Mouse (Mus musculus) small intestine, adult 2 months (tissue): ENCODE data around the gene Dpp8. TPM values are rescaled to one million over a fixed set of nuclear protein-coding genes. Genes with fewer than 3 reads are reported as not detected.
"Not testable (repeated sequence)": the region's sequence is repeated elsewhere in the genome, so short reads cannot be mapped to it uniquely, and the experiment has no call there.

Experiments
- H3K27ac ChIP-seq: fragments of 200-500 bp; 2 replicates; pipeline ENCODE4 v1.5.1; 2012; ENCODE audit warnings: low read depth, low read length, control low read depth, inconsistent platforms; ENCODE audit not compliant: insufficient read depth
- H3K27me3 ChIP-seq: fragments of 200-500 bp; 2 replicates; pipeline ENCODE4 v1.6.1; 2012; ENCODE audit warnings: mild to moderate bottlenecking, moderate library complexity, low read length, inconsistent platforms; ENCODE audit not compliant: control insufficient read depth, insufficient read depth
- H3K36me3 ChIP-seq: fragments of 200-500 bp; 2 replicates; pipeline ENCODE4 v1.6.1; 2012; ENCODE audit warnings: mild to moderate bottlenecking, low read length, control low read depth, inconsistent platforms; ENCODE audit not compliant: control insufficient read depth, insufficient read depth
- H3K4me1 ChIP-seq: fragments of 200-500 bp; 2 replicates; pipeline ENCODE4 v1.6.1; 2012; ENCODE audit warnings: low read length, inconsistent platforms, mixed read lengths; ENCODE audit not compliant: control insufficient read depth, insufficient read depth, insufficient read length
- H3K4me3 ChIP-seq: fragments of 200-500 bp; 2 replicates; pipeline ENCODE4 v1.5.1; 2012; ENCODE audit warnings: low read depth, mild to moderate bottlenecking, control low read depth, inconsistent platforms, low read length, moderate library complexity
- CTCF ChIP-seq: fragments of 200-500 bp; IDR thresholded peaks from 2 replicates; pipeline ENCODE4 v1.5.1; 2012; ENCODE audit warnings: low read depth, mild to moderate bottlenecking, control low read depth, inconsistent platforms, low read length, moderate library complexity, mixed read lengths; ENCODE audit not compliant: insufficient replicate concordance, insufficient read length; ENCODE audit errors: extremely low read depth
- POLR2A ChIP-seq: fragments of 200-500 bp; IDR thresholded peaks from 2 replicates; pipeline ENCODE4 v1.6.1; 2012; ENCODE audit warnings: low read depth, mild to moderate bottlenecking, control low read depth, inconsistent platforms, low read length, moderate library complexity
- WGBS: fragments of 180-500 bp; shearing (Covaris S2); methylation state at CpG from one replicate; pipeline ENCODE4 v1.1.7; 2018; 5-methylcytosine and 5-hydroxymethylcytosine counted together
- polyA plus RNA-seq: library from polyadenylated mRNA; depleted of rRNA; stranded (reverse); fragments of >200 nt; gene quantifications from 2 replicates; pipeline ENCODE4 v1.2.3, GENCODE M21; 2012

Dpp8 gene
- polyA plus RNA-seq, 1 experiment: 21.4 TPM

- H3K36me3 ChIP-seq: peaks cover 50% of the 10 kb centered on the region
- H3K27ac ChIP-seq: no peak overlapping the region
- WGBS: 81% methylated on average over 6 of the region's 6 CpGs
- no peaks in the 10 kb centered on the region for H3K27me3 ChIP-seq
- no peak overlapping the region for H3K4me3 ChIP-seq
- TF ChIP-seq POLR2A: no peak
- no peak for TF ChIP-seq CTCF
- no peaks in the 10 kb centered on the region for H3K4me1 ChIP-seq
Observed at GRCm38 (mm10) chr9:65074855-65075493, 42.8 kb downstream of the Dpp8 start.

- H3K4me1 ChIP-seq: no peaks in the 10 kb centered on the region
- no peak overlapping the region for H3K27ac ChIP-seq
- H3K36me3 ChIP-seq: peaks cover 48% of the 10 kb centered on the region
- TF ChIP-seq CTCF (no peak), POLR2A (no peak)
- H3K27me3 ChIP-seq: no peaks in the 10 kb centered on the region
- no peak overlapping the region for H3K4me3 ChIP-seq
- 75% methylated on average over 5 of the region's 5 CpGs for WGBS
Observed at GRCm38 (mm10) chr9:65077536-65077935, 45.3 kb downstream of the Dpp8 start.

- not testable (repeated sequence) for H3K4me3 ChIP-seq, H3K27me3 ChIP-seq, H3K27ac ChIP-seq, H3K4me1 ChIP-seq
- peaks cover 47% of the 10 kb centered on the region for H3K36me3 ChIP-seq
- WGBS: 89% methylated on average over 2 of the region's 2 CpGs
Observed at GRCm38 (mm10) chr9:65080141-65080540, 47.9 kb downstream of the Dpp8 start.

GRCm38 (mm10) chr9:65083075-65083765, 51.0 kb downstream of the Dpp8 start:
- no peak for TF ChIP-seq POLR2A
- no peak for TF ChIP-seq CTCF
- no peak overlapping the region for H3K27ac ChIP-seq
- H3K36me3 ChIP-seq: peaks cover 34% of the 10 kb centered on the region
- H3K4me1 ChIP-seq: no peaks in the 10 kb centered on the region; the same call in 1 of the 2 replicates
- WGBS: 88% methylated on average over 18 of the region's 18 CpGs
- no peaks in the 10 kb centered on the region for H3K27me3 ChIP-seq
- no peak overlapping the region for H3K4me3 ChIP-seq

DNA sequence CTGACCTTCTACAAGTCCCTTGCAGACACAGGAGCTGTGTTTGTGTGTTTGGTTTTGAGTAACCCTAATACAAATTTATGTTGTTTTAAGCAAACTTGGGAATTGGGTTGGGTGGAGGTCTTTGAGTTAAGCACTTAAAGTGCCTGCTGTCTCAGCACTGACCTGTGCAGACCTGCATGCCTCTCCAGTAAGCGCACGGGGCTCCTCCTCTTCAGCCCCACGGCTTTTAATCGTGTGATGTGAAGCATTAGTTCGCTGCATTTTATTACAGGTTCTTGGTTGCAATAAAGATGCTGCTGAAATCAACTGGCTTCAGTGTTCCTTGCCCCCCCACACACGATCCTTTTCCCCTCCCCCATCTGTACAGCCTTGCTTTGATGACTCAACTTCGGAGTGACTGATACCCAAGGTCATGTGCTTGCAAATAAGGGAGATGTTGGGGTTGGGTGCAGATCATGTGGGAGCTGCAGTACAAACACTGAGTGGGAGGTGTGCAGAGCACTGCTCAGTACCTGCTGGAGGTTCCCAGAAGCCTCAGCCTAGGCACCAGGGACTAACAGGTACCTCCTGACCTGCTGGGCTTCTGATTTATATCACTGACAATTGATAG, 52.1 kb downstream of the Dpp8 start:
- H3K27me3 ChIP-seq: no peaks in the 10 kb centered on the region
- H3K36me3 ChIP-seq: peaks cover 24% of the 10 kb centered on the region
- no peaks in the 10 kb centered on the region; the same call in 1 of the 2 replicates for H3K4me1 ChIP-seq
- no peak overlapping the region for H3K27ac ChIP-seq
- no peak for TF ChIP-seq POLR2A
- TF ChIP-seq CTCF: no peak
- H3K4me3 ChIP-seq: no peak overlapping the region
- WGBS: 46% methylated on average over 7 of the region's 7 CpGs

DNA sequence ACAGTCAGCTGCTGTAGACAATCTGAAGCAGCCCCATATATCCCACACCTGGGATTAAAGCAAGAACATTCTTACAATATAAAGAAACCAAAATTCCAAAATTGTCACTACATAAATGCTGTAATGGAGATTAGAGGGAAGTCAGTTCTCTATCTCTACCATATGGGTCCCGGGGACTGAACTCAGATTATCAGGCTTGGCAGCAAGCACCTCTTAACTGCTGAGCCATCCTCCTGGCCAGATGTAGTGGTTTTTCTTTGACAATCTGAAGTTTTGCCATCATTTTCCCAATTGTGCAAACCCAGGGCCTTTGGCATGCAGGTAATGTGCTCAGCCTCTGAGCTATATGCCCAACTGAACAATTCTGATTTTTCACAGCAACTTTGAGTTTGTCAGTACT, 53.1 kb downstream of the Dpp8 start:
- TF ChIP-seq CTCF (no peak), POLR2A (no peak)
- H3K4me1 ChIP-seq: no peaks in the 10 kb centered on the region; the same call in 1 of the 2 replicates
- H3K4me3 ChIP-seq: no peak overlapping the region
- WGBS: 85% methylated on average over 1 of the region's 1 CpGs
- H3K36me3 ChIP-seq: peaks cover 20% of the 10 kb centered on the region
- no peak overlapping the region for H3K27ac ChIP-seq
- no peaks in the 10 kb centered on the region for H3K27me3 ChIP-seq

DNA sequence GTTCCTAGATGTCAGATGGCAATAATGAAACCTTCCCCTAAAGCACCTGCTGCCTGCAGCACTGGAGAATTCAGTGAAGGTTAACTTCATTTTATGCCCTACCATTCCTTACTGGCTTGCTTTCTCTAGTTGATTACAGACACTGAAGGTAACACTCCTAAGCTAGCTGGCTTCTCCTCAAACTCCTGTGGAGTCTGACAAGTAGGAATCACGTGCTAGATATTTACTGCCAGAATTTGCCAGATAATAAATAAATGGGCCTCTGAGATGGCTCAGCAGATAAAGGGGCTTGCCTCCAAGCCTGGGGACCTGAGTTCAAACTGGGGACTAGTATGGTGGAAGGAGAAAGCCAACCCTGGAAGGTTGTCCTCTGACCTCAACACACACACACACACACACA, 54.6 kb downstream of the Dpp8 start:
- H3K36me3 ChIP-seq: peaks cover 12% of the 10 kb centered on the region
- H3K27ac ChIP-seq: no peak overlapping the region
- H3K27me3 ChIP-seq: no peaks in the 10 kb centered on the region
- no peak for TF ChIP-seq CTCF
- no peak for TF ChIP-seq POLR2A
- H3K4me1 ChIP-seq: no peaks in the 10 kb centered on the region; the same call in 1 of the 2 replicates
- 30% methylated on average over 1 of the region's 1 CpGs for WGBS
- H3K4me3 ChIP-seq: no peak overlapping the region
